Mouse (Mus musculus): ENCODE data around the gene Cxcl3. TPM values are rescaled to one million over a fixed set of nuclear protein-coding genes. Genes with fewer than 3 reads are reported as not detected.

The Cxcl3 gene
- polyA plus RNA-seq (2015; fragmentation: Nextera tagmentation; extraction: Ambion mirVana) = not detected in 2 replicates

- 14% methylated on average over 26 of the region's 26 CpGs for WGBS
- H3K4me1 ChIP-seq = peaks cover 2% of the 10 kb centered on the region; the same call in 1 of the 2 replicates
- peak; percentile 58 for ATAC-seq (ENCODE audit: extremely low read depth, insufficient number of reproducible peaks, low FRiP score, low TSS enrichment)
- no peaks in the 10 kb centered on the region for H3K36me3 ChIP-seq
- H3K4me3 ChIP-seq = peak within 1 kb of the TSS; percentile 47
- H3K9me3 ChIP-seq = no peaks in the 10 kb centered on the region
- H3K4me2 ChIP-seq = peak within 1 kb of the TSS; percentile 77
- no peak within 1 kb of the TSS for H3K27ac ChIP-seq (replicated peaks)
- peak within 1 kb of the TSS; percentile 66 for H3K9ac ChIP-seq
- peaks cover 12% of the 10 kb centered on the region; the same call in 1 of the 2 replicates for H3K27me3 ChIP-seq (replicated peaks)
Observed at GRCm38 (mm10) chr5:90785659-90786588, at the start of gene Cxcl3. Cxcl3 (plus strand) TSS chr5:90786103.

- no peak overlapping the region for H3K9ac ChIP-seq
- no peak for ATAC-seq (ENCODE audit: extremely low read depth, insufficient number of reproducible peaks, low FRiP score, low TSS enrichment)
- H3K4me1 ChIP-seq = no peaks in the 10 kb centered on the region
- no peak overlapping the region for H3K4me2 ChIP-seq
- no peaks in the 10 kb centered on the region for H3K9me3 ChIP-seq
- no peaks in the 10 kb centered on the region for H3K36me3 ChIP-seq
- H3K27me3 ChIP-seq (replicated peaks) = no peaks in the 10 kb centered on the region
- WGBS = 50% methylated on average over 4 of the region's 4 CpGs
- no peak overlapping the region for H3K27ac ChIP-seq (replicated peaks)
- H3K4me3 ChIP-seq = no peak overlapping the region
Observed at GRCm38 (mm10) chr5:90742029-90742428, 43.9 kb upstream of the Cxcl3 start.

GRCm38 (mm10) chr5:90753934-90754333 is 32.0 kb upstream of the Cxcl3 start:
- Histone ChIP-seq H3K36me3 (no peaks in the 10 kb centered on the region), H3K9me3 (no peaks in the 10 kb centered on the region), H3K27ac (replicated peaks) (no peak overlapping the region), H3K4me1 (peaks cover 9% of the 10 kb centered on the region), H3K4me2 (no peak overlapping the region), H3K4me3 (no peak overlapping the region), H3K27me3 (replicated peaks) (peaks cover 12% of the 10 kb centered on the region), H3K9ac (no peak overlapping the region)
- 85% methylated on average over 1 of the region's 1 CpGs for WGBS
- no peak for ATAC-seq (ENCODE audit: extremely low read depth, insufficient number of reproducible peaks, low FRiP score, low TSS enrichment)

- Histone ChIP-seq H3K36me3 (no peaks in the 10 kb centered on the region), H3K4me1 (peaks cover 16% of the 10 kb centered on the region), H3K4me3 (no peak overlapping the region), H3K9me3 (no peaks in the 10 kb centered on the region), H3K9ac (no peak overlapping the region), H3K27ac (replicated peaks) (no peak overlapping the region), H3K27me3 (replicated peaks) (peaks cover 26% of the 10 kb centered on the region), H3K4me2 (no peak overlapping the region)
- WGBS = 24% methylated on average over 5 of the region's 5 CpGs
- ATAC-seq (ENCODE audit: extremely low read depth, insufficient number of reproducible peaks, low FRiP score, low TSS enrichment) = no peak
Observed at GRCm38 (mm10) chr5:90758020-90758605, 27.8 kb upstream of the Cxcl3 start.

- peak within 1 kb of the TSS; percentile 33; the same call in 1 of the 2 replicates for H3K9ac ChIP-seq
- peak within 1 kb of the TSS; percentile 65 for H3K4me2 ChIP-seq
- 7% methylated on average over 32 of the region's 32 CpGs for WGBS
- no peaks in the 10 kb centered on the region for H3K9me3 ChIP-seq
- H3K27me3 ChIP-seq (replicated peaks) = peaks cover 26% of the 10 kb centered on the region
- peak within 1 kb of the TSS; percentile 41 for H3K4me3 ChIP-seq
- H3K4me1 ChIP-seq = peaks cover 16% of the 10 kb centered on the region
- no peak for ATAC-seq (ENCODE audit: extremely low read depth, insufficient number of reproducible peaks, low FRiP score, low TSS enrichment)
- no peaks in the 10 kb centered on the region for H3K36me3 ChIP-seq
- H3K27ac ChIP-seq (replicated peaks) = no peak within 1 kb of the TSS
Observed at GRCm38 (mm10) chr5:90759077-90760065, 26.5 kb upstream of the Cxcl3 start, which contains the start of gene Cxcl5. Cxcl5 (plus strand) TSS chr5:90759360.

- 38% methylated on average over 4 of the region's 4 CpGs for WGBS
- ATAC-seq (ENCODE audit: extremely low read depth, insufficient number of reproducible peaks, low FRiP score, low TSS enrichment) = no peak
- no peaks in the 10 kb centered on the region for H3K9me3 ChIP-seq
Observed at GRCm38 (mm10) chr5:90760303-90760702, 25.6 kb upstream of the Cxcl3 start.

GRCm38 (mm10) chr5:90760844-90761243 is 25.1 kb upstream of the Cxcl3 start:
- no peak for ATAC-seq (ENCODE audit: extremely low read depth, insufficient number of reproducible peaks, low FRiP score, low TSS enrichment)
- Histone ChIP-seq H3K4me3 (no peak overlapping the region), H3K9me3 (no peaks in the 10 kb centered on the region), H3K36me3 (no peaks in the 10 kb centered on the region), H3K4me2 (no peak overlapping the region), H3K4me1 (peaks cover 16% of the 10 kb centered on the region), H3K27me3 (replicated peaks) (peaks cover 26% of the 10 kb centered on the region), H3K9ac (no peak overlapping the region), H3K27ac (replicated peaks) (no peak overlapping the region)
- WGBS = 82% methylated on average over 2 of the region's 2 CpGs

More at GRCm38 (mm10) chr5:90760303-90760702, 25.6 kb upstream of the Cxcl3 start:
- H3K27me3 ChIP-seq (replicated peaks) = peaks cover 26% of the 10 kb centered on the region
- no peaks in the 10 kb centered on the region for H3K36me3 ChIP-seq
- H3K9ac ChIP-seq = no peak overlapping the region
- no peak overlapping the region for H3K4me3 ChIP-seq
- H3K4me2 ChIP-seq = no peak overlapping the region
- H3K4me1 ChIP-seq = peaks cover 16% of the 10 kb centered on the region
- no peak overlapping the region for H3K27ac ChIP-seq (replicated peaks)

GRCm38 (mm10) chr5:90761834-90762233 is 24.1 kb upstream of the Cxcl3 start:
- Histone ChIP-seq H3K27me3 (replicated peaks) (peaks cover 26% of the 10 kb centered on the region), H3K36me3 (no peaks in the 10 kb centered on the region), H3K27ac (replicated peaks) (no peak overlapping the region), H3K9me3 (no peaks in the 10 kb centered on the region), H3K9ac (no peak overlapping the region), H3K4me1 (peaks cover 16% of the 10 kb centered on the region), H3K4me3 (no peak overlapping the region), H3K4me2 (no peak overlapping the region)
- ATAC-seq (ENCODE audit: extremely low read depth, insufficient number of reproducible peaks, low FRiP score, low TSS enrichment) = no peak
- 80% methylated on average over 3 of the region's 3 CpGs for WGBS

GRCm38 (mm10) chr5:90763912-90764665 is 21.8 kb upstream of the Cxcl3 start:
- no peak for ATAC-seq (ENCODE audit: extremely low read depth, insufficient number of reproducible peaks, low FRiP score, low TSS enrichment)

GRCm38 (mm10) chr5:90765821-90766606 is 19.9 kb upstream of the Cxcl3 start:
- peaks cover 3% of the 10 kb centered on the region; the same call in 1 of the 2 replicates for H3K27me3 ChIP-seq (replicated peaks)
- no peaks in the 10 kb centered on the region for H3K36me3 ChIP-seq
- no peaks in the 10 kb centered on the region for H3K4me1 ChIP-seq
- 46% methylated on average over 8 of the region's 8 CpGs for WGBS
- ATAC-seq (ENCODE audit: extremely low read depth, insufficient number of reproducible peaks, low FRiP score, low TSS enrichment) = no peak
- no peak overlapping the region for H3K4me2 ChIP-seq
- no peak overlapping the region for H3K27ac ChIP-seq (replicated peaks)
- no peak overlapping the region for H3K4me3 ChIP-seq
- H3K9ac ChIP-seq = no peak overlapping the region
- no peaks in the 10 kb centered on the region for H3K9me3 ChIP-seq

More at GRCm38 (mm10) chr5:90763912-90764665, 21.8 kb upstream of the Cxcl3 start:
- H3K4me3 ChIP-seq = no peak overlapping the region
- no peak overlapping the region for H3K4me2 ChIP-seq
- peaks cover 5% of the 10 kb centered on the region for H3K4me1 ChIP-seq
- no peaks in the 10 kb centered on the region for H3K9me3 ChIP-seq
- H3K27me3 ChIP-seq (replicated peaks) = peaks cover 13% of the 10 kb centered on the region
- no peak overlapping the region for H3K27ac ChIP-seq (replicated peaks)
- WGBS = 71% methylated on average over 12 of the region's 12 CpGs
- no peak overlapping the region for H3K9ac ChIP-seq
- no peaks in the 10 kb centered on the region for H3K36me3 ChIP-seq
